Mouse (Mus musculus) retina, embryonic 14.5 days (tissue): ENCODE data around the gene Tomt.

Experiments used
- DNase-seq: peaks from one replicate; pipeline ENCODE4 v3.0.0-alpha.2; 2015; ENCODE audit warnings: low spot score

Gene Tomt

GRCm38 (mm10) chr7:101853816-101854215 is 52.3 kb downstream of the Tomt start:
- no peak for DNase-seq

- no peak for DNase-seq
Observed at GRCm38 (mm10) chr7:101852846-101853245, 53.3 kb downstream of the Tomt start.

- no peak for DNase-seq
Observed at GRCm38 (mm10) chr7:101851689-101852088, 54.5 kb downstream of the Tomt start.
